Mouse (Mus musculus) spleen, adult 12 weeks (tissue): ENCODE results near the gene Hbq1a.
A peak's percentile ranks its signal among the peaks of the same experiment; 100 is the strongest.

Experiments
- DNase-seq: peaks from one replicate; pipeline ENCODE4 v3.0.0; 2022; ENCODE audit warnings: low spot score

Gene Hbq1a

DNA sequence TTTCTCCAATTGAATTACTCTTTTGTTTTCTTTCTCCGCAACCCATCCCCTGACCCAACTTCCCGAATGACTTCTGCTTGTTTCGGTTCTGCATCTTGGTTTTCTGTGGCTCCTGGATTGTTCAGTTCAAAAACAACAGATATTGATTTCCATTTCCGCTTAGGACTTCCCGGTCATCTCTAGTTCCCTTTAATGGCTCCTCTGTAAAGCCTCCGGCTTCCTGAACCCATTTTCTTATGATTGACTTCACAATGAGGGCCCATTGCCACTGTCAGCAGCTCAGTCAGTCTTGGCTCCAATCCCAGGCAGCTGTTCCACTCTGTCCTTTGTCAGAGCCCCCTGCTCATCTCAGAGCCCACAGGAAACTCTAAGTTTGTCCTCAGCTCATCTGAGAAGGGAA is 31.2 kb downstream of the Hbq1a start:
- DNase-seq: no peak

DNA sequence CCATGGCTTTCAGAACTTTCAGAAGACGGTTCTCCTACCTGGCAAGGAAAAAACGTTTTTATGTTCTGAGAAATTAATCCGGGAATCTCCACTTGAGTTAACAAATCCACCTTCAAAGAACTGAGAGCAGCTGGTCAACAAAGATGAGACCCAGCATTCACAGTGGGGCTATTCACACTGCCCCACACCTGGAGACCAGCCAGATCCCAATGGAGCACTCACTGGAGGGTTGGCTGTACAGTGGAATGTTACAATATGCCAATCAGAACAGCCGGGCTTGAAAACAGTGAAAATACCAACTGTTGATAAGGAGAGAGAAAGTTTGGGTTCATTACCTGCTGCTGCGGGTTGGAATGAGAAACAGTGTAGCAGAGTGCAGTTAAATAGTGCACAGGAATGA is 32.0 kb downstream of the Hbq1a start:
- no peak for DNase-seq

DNA sequence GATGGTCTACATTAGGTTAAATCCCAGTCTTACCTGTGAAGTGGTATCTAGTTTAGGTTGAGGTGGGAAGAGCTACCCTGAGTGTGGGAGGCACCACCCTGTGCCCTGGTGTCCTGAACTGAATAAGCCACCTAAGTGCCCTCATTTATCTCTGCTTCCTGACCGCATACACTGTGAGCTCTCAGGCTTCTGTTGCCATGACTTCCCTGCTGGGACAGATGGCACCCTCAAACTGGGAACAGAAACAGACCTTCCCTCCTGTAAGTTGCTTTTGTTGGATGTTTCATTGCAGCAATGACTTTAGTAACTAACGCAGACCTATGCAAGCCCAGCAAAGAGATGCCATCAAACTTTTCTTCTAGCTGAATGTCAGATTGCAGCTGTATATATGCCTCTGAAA is 33.4 kb downstream of the Hbq1a start:
- DNase-seq: no peak

DNA sequence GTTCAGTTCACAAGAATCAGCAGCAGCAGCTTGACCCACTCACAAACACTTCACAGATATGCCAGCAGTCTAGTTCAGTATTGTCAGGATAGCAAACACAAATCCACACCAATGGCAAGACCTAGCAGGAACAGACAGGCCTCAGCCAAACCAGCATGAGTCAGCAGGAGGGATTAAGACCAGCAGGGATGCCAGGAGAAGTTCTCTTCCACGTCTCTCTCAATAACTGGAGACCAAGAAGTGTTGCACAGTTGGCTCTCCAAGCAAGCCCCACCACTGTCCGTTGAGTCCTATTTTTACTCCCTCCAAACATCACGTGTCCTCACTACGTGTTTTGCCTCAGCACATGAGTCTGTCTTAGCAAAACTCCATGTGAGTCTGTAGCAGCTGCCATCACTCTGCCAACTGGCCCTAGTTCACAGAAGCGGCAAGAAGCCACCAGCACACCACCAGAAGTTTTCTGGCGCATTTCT is 36.6 kb downstream of the Hbq1a start:
- DNase-seq: no peak

DNA sequence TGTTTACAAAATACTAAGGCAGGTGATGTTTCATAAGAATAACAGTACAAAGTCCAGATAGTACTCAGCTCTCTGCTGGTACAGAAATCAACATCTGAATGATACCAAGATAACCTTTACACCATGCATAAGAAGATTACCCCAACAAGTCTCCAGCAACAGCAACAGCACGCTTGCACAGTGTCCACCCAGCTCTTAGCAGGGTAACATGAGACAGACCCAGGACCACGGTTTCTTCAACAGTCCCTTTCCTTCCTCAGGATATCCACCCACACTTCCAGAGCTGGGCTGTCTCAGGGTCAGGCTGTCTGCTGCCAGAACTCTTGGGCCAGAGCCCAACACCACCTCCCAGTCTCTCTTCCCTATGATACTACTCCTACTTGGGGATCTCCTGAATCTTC is 39.3 kb downstream of the Hbq1a start:
- no peak for DNase-seq

DNA sequence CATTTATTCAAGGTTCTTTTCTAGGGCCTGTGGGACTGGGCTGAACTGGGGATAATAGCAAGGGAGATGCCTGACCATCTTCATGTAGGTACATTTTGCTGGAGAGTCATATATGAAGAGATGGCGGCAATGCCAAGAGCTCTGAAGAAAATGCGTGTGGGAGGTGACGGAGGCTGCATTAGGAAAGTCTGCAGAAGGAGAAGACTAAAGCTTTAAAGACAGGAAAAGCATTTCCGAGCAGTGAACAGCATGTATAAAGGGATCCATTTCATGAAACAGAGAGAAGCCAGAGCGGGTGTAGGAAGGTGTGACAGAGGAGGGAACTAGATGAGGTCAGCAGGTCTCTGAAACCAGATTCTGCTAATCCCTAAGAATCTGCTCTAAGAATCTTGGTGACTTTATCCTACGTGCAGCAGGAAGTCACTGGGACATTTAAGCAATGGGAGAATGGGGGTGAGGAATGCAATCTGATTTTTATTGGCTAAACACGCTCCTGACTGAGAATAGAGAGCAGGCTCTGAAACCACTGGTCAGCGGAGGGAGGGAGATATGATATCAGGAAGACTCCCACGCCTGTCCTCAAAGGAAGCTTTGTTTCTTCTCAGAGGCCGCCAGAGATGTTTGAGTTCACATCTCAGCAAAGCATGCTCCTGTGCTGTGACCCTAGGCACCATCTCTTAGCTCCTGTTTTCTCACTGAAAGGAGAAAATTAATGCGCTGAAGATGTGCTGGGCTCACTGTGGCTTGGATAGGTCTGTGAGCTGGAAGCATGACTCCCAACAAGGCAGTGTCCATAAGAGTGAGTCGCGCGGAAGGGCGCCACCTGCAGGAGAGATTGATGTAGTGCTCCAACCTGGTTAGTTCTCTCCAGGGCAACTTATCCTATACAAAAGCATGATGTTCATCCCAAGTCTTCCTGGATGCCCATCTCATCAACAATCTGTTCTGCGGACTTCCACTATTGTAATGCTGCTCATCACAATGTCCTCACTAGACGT is 40.9 kb downstream of the Hbq1a start:
- DNase-seq: peak; percentile 35

DNA sequence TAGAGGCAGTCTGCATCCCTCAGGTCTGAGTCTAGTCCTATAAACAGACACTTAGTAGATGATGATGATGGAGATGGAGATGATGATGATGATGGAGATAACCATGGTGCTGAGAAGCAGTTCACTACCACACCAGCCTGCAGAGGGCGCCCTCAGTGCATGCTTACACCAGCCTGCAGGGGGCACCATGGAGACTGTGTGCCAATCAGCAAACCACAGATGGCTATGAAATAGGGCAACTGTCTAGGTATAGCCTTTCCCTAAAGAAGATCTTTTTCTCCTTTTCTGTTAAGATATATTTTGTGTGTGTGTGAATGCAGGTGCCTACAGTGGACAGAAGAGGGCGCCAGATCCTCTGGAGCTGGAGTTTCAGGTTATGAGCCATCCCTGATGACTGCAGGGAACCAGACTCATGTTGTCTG is 42.9 kb downstream of the Hbq1a start:
- DNase-seq: peak; percentile 42

DNA sequence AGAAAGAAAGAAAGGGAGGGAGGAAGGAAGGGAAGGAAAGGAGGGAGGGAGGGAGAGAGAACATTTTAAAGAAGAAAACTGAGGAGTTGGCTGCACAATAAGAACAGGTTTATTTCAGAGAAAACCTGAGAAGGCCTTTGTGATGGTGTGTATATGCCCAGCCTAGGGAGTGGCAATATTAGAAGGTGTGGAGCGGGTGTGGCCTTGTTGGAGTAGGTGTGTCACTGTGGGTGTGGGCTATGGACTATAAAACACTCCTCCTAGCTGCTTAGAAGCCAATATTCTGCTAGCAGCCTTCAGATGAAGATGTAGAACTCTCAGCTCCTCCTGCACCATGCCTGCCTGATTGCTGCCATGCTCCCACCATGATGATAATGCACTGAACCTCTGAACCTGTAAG is 43.5 kb downstream of the Hbq1a start:
- no peak for DNase-seq

DNA sequence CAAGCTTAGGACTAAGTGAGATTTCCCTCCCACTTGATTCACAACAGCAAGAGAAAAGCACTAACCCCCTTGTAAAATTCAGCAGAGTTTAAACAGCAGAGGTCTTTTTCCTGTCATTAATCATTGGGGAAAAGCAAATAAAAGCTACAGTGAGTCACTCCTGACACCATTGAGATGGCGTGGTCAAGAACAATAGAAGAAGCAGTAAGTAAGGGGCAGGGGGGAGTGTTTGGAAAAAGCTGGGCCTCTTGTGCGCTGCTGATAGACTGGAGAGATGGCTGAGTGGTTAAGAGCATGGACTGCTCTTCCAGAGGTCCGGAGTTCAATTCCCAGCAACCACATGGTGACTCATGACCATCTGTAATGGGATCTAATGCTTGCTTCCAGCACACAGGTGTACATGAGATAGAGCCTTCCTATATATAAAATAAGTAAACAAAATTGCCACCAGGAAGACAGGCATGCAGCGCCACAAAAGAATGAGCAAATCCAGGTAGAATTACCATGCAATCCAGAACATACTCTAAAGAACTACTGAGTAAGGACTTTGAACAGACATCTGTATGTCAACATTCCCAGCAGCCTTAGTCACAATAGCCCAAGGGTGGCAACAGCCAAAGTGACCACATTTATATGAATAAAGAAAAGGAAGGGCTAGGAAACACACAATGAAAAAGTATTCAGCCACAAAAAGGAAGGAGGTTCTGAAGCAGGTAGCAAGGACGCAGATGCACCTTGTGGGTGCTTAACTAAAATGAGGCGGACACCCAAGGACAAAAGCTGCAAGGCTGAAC is 45.8 kb downstream of the Hbq1a start:
- no peak for DNase-seq

DNA sequence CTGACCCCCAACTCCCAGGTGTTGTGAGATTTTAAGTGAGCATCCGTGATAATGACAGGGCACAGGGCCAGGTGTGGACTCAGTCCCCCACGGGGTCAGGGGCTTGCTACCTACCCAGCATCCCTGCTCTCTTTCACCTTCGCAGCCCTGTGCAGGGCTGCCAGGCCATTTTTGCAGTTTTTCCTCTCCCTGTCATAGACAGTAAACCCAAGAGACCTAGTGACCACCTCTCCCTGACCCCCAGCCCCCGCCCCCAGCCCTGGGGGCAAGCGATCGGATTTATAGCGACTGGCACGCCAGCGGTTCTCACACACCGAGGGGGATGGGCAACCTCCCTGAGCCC is 47.4 kb downstream of the Hbq1a start:
- DNase-seq: no peak

DNA sequence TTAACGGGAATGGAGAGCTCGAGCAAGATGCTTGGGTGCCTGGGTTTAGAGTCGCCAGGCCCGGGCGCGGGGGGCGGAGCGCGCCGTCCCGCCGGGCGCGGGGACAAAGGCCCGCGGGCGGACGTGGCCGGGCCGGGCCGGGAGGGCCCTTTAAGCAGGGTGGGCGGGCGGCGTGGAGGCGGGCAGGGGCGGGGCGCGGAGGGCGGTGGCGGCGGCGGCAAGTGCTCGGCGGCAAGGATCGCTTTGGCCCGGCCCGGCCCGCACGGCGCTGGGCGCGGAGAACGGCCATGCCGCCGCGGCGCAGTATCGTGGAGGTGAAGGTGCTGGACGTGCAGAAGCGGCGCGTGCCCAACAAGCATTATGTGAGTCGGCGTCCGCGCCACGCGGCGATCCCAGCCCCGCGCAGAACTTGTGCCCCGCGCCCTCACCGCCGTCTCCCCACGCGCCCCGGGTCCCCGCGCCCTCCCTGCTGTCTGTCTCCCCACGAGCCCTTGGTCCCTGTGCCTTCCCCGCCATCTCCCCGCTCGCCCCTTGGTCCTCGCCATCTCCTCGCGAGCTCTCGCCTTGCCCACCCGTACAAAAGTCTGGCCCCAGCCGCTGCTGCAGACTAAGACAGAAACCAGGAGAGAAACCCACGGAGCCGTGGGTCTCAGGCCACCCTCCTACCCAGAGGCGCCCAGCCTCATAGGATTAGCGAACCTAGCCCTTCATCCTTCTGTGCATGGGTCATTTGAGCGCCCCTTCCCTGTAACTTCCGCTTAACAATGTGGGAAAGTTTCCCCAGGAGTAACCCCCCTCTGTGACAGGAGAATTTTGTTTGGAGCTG is 48.0 kb downstream of the Hbq1a start, which contains the start of gene Sh3pxd2b:
Gene Sh3pxd2b (plus strand): TSS at position 214 of the 826 bp plus-strand sequence.
- no peak for DNase-seq

DNA sequence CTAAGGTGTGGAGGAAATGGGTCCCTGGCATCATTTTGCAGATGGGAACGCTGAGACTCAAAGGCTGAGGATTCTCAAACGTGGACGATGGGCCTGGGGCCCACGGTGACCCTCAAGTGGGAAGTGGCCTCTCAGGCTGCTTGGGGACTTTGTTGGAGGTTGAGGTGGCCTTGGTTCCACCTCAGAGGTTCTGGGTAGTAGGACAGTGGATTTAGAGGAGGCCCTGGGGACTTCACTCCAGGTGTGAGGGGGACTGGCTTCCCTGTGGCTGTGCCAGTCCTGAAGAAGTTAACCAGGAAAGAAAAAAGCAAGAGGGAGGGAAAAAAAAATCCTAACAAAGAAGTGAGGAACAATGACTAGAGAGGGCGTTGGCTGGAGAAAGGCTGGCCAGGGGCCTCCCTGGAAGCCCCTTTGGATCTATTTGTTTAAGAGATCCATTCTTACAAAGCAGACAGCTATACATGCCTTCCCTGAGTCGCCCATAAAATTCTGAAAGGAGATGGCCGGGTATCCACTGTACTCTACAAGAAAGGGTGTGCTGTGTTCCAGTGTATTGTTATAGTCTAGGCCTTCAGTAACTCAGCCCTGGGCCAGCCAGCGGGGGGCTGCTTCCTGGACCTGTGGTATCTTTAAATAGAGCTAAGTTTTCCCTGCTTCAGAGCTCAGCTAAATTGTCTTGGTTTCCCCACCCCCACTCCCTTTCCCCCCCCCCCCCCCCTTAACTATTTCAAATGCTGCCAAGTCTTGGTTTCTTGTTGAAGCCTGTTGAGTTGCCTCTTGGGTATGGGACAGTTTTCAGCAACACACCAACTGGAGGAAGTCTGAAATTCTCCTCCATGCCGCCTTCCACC is 48.8 kb downstream of the Hbq1a start:
- no peak for DNase-seq

DNA sequence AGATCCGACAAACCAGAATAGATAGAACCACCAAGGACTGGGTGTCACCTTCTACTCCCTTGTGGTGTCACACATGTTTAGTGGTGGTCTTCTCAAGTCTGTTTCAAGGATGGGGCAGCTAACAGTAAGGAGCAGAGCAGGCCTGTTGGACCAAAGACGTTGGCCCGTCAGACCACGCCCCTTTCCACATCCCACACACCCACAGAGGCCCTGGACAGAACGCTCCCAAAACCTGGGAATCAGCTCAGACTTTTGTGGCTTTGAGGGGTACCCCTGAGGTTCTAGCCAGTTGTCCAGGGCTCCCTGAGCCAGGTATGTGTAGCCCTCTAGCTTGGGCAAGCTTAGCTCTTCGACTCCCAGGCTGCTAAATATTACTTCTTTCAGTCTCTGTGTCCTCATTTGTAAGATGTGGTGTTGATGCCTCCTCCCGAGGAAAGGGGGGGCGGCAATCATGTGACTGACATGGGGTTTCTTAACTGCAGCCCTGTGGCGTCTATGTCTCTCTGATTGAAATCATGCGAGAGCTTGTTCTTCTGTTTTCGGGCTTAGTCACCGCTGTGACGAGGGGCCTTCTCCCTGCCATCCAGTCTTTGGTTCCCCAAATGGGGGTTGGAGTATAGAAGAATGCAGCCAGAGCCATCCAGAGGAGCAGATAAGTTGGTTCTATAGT is 49.5 kb downstream of the Hbq1a start:
- no peak for DNase-seq
